ENCODE assay signal across 16 mouse cellular contexts in the genomic region with DNA sequence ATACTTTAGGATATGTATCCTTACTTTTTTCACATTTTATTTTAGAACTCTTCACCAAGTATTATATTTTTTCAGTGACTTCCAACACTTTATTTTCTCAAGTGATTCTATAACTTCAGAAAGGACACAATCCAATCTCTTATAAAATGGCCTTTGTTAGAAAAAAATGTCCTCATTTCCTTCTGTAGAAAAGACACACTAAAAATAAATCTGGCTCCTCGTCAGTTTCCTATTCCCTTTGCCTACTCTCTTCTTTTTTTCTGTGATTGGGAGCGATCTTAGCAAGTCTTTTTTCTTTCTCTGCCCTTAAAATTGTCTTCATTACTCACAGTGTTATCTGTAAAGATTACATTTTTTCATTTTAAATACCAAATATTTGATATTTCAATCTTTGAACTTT.
"Had no signal": no experiment of that assay in that cellular context is flagged by ENCODE, and none has a peak within 500 bp of the region (broad histone marks: within the 10 kb centered on the region; RNA-seq: fewer than 3 reads in every experiment).

No protein-coding gene starts in this region.

- H3K4me1 ChIP-seq: neural tube, embryonic 13.5 days; neural tube, embryonic 15.5 days; stomach, embryonic 15.5 days had no signal

- DNase-seq: retina, postnatal 1 day; right cerebral cortex, adult 18-20 months; right cerebral cortex, postnatal 14 days; right cerebral cortex, postnatal 25 days; right cerebral cortex, postnatal 4 days; spleen, adult 18-20 months; thymus, adult 18-20 months; thymus, adult 2 months; thymus, postnatal 14 days; thymus, postnatal 25 days; thymus, postnatal 36 days; thymus, postnatal 4 days had no signal

- H3K4me2 ChIP-seq: neural tube, embryonic 13.5 days; neural tube, embryonic 15.5 days; stomach, embryonic 15.5 days had no signal

- H3K36me3 ChIP-seq: neural tube, embryonic 13.5 days; neural tube, embryonic 15.5 days; stomach, embryonic 15.5 days had no signal

- H3K4me3 ChIP-seq: neural tube, embryonic 13.5 days; neural tube, embryonic 15.5 days; stomach, embryonic 15.5 days had no signal

- H3K9me3 ChIP-seq: neural tube, embryonic 13.5 days; neural tube, embryonic 15.5 days; stomach, embryonic 15.5 days had no signal

- H3K27ac ChIP-seq: neural tube, embryonic 13.5 days; neural tube, embryonic 15.5 days; stomach, embryonic 15.5 days; stomach, postnatal 0 days had no signal

- H3K27me3 ChIP-seq: neural tube, embryonic 13.5 days; neural tube, embryonic 15.5 days; stomach, embryonic 15.5 days had no signal

- H3K9ac ChIP-seq: neural tube, embryonic 13.5 days; neural tube, embryonic 15.5 days; stomach, embryonic 15.5 days had no signal
